Mouse (Mus musculus) adrenal gland, adult (tissue): ENCODE measurements around the gene 1700022I11Rik.

Experiments
- DNase-seq, 2 experiments: peaks; one replicate each; pipeline ENCODE4 v3.0.0; 2022 to 2023; ENCODE audit warnings: low spot score in 1 of 2; ENCODE audit not compliant: inconsistent age in 2 of 2

1700022I11Rik gene

GRCm38 (mm10) chr4:42969304-42969703 is at the start of gene 1700022I11Rik:
Gene 1700022I11Rik, plus strand, starts transcription at chr4:42969604.
- no peak for DNase-seq

- DNase-seq: no peak
Observed at GRCm38 (mm10) chr4:42920726-42921125, 48.7 kb upstream of the 1700022I11Rik start.

- no peak for DNase-seq
Observed at GRCm38 (mm10) chr4:42921536-42921935, 47.9 kb upstream of the 1700022I11Rik start.

DNA sequence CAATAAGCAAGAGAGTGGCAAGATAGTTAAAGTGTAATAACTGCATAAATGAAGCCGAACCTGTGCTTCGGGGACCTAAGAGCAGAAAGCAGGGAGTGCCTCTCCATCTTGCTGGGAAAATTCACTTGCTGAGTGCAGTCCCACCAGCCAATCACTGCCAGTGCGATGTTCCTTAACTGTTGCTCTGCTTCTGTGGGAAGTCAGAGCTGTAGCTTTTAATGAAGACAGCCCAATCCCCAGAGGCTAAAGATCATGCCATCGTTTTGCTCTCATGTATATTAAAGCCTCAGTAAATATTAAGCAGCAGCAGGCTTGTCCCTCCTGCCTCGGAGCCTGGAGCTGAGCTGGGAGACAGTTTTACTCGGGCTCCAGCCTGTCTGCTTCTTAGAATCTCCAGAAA is 47.3 kb upstream of the 1700022I11Rik start:
- no peak for DNase-seq

- no peak for DNase-seq
Observed at GRCm38 (mm10) chr4:42922461-42922860, 46.9 kb upstream of the 1700022I11Rik start.

- no peak for DNase-seq
Observed at GRCm38 (mm10) chr4:42924095-42924710, 45.2 kb upstream of the 1700022I11Rik start.

GRCm38 (mm10) chr4:42928209-42928608 is 41.2 kb upstream of the 1700022I11Rik start:
- no peak for DNase-seq

DNA sequence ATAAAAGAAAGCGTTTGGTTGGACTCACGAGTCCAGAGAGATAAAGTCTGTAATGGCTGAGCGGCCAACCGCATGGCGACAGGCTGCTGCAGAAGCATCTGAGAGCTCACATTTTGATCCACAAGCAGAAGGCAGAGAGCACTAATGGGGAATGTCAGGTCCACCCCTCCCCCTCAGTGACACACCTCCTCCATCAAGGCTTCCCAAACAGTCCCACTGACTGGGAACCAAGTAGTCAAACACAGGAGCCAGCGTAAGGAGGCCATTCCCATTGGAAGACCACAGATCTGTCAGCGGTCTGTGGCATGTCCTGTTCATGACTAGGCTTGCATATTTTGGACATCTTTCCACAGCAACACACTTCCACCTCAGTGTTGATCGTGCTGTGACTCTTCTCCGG is 40.5 kb upstream of the 1700022I11Rik start:
- no peak for DNase-seq

- DNase-seq: no peak
Observed at GRCm38 (mm10) chr4:42932229-42932969, 37.0 kb upstream of the 1700022I11Rik start.

DNA sequence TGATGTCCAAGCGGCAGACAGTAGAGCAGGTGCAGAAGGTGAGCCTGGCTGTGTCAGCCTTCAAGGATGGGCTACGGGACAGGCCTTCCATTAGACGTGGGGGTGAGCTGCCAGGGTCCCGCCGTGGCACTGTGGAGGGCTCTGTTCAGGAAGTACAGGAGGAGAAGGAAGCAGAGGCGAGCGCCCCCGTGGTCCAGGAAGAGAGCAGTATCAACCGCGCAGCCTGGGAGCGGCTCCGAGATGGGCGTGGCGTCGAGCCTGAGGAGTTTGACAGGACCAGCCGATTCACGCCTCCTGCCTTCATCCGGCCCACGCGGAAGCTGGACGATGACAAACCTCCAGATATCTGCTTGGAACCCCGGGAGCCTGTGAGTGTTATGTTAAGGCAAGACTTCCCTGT is 35.8 kb upstream of the 1700022I11Rik start:
- DNase-seq: peak; percentile 46 to 76

- DNase-seq: peak in 1 of 2 experiments; percentile 69
Observed at GRCm38 (mm10) chr4:42941396-42941795, 28.0 kb upstream of the 1700022I11Rik start.

GRCm38 (mm10) chr4:42943341-42943740 is 26.1 kb upstream of the 1700022I11Rik start:
- no peak for DNase-seq

DNA sequence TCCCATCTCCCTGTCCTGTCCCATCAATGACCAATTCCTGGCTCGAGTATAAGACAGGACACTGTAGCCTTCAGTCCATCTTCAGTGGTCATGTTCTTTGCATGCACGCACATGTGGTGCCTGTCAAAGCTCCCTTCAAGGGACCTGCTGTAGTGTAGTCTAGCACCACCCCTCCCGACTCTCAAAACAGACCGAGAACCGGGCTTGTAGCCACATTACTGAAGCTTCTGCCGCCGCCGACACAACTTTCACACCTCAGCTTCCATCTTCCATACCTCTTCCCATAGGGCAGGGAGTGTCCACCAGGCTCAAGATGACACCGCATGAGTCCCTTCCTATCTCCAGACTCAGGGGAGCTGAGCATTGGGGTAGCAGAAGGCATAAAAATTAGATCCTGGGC is 25.2 kb upstream of the 1700022I11Rik start:
- DNase-seq: no peak

DNA sequence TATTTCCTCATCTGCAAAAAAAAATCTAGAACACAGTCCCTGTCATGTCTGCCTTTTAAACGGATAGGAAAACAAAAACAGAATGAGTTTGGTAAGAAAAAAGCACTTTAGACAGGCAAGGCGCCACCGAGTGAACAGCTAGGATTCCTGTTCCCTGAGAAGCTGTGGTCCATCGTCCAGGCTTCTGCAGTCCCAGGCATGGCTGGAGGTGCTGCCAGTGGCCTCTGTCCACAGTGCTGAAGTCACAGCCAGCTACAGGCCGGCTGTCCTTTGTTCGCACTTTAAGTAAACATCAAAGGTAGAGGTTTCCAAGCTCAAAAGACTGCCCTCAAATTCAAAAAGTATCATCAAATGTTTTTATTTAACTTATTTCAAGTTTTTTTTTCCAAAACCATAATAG is 24.4 kb upstream of the 1700022I11Rik start:
- DNase-seq: peak in 1 of 2 experiments; percentile 57

GRCm38 (mm10) chr4:42945445-42945844 is 24.0 kb upstream of the 1700022I11Rik start:
- no peak for DNase-seq

GRCm38 (mm10) chr4:42945952-42946351 is 23.5 kb upstream of the 1700022I11Rik start:
- peak; percentile 41 to 85 for DNase-seq

DNA sequence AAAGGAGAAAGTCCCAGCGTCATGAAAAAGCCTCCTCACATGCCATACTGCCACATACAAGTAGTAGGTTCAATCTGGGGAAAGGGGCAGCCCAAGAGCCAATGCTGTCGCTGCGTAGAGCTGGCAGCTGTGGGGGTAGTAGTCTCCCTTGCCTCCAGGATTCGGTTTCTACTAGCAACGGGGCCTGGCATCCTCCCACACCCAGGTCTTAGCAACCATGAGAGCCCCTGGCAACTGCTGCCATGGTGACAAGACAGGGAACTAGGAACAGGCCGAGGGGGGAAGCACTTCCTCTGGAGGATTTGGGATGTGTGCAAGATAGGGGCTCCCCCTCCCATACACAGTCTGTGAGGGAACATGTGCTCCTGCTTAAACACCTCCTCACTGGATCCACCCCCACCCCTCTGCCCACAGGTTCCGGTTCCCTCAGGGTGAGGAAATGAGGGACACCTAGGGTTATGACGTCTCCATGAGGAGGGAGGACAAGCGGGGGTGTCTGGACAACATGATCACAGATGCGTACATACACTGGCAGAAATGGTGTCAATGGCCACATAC is 22.6 kb upstream of the 1700022I11Rik start:
- DNase-seq: no peak

DNA sequence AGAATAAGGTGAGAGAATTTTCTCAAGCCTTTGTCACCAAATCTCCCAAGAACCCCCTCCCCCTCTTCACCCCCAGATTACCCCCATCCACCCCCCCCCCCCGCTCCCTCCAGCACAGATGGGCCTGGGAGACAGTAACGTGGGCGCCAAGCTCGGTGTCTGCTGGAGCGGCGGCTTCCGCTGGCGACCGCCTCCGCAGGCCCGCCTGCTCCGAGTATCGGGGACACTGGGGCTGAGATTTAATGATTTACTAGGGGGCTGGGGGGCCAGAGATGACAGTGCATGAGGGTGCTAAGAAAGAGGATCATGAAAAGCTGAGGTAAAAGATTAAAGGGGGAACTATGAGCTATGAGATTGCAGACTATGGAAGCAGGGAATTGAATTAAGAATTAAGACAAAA is 20.9 kb upstream of the 1700022I11Rik start:
- no peak for DNase-seq

- DNase-seq: no peak
Observed at GRCm38 (mm10) chr4:42949051-42949675, 20.2 kb upstream of the 1700022I11Rik start.

DNA sequence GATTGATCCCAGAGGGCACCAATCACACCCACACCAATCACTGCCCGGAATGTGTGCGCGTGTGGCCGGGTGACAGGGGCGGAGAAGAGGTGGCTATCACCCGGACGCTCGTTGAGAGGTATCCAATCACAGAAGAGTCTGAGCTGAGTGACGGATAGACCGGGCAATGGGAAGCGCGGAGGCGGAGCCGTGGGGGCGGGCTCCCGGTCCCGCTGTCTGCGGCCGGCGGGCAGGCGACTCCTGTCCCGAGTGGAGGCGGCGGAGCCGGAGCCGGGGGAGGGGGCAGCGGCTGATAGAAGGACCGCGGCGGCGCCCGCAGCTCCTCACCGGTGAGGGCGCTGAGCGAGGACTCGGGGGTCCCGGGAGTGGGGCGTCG is 19.7 kb upstream of the 1700022I11Rik start, which contains the start of gene Dnajb5:
Gene Dnajb5, plus strand, starts transcription at position 139 of the 376 bp plus-strand sequence.
- peak; percentile 98 to 99 for DNase-seq

DNA sequence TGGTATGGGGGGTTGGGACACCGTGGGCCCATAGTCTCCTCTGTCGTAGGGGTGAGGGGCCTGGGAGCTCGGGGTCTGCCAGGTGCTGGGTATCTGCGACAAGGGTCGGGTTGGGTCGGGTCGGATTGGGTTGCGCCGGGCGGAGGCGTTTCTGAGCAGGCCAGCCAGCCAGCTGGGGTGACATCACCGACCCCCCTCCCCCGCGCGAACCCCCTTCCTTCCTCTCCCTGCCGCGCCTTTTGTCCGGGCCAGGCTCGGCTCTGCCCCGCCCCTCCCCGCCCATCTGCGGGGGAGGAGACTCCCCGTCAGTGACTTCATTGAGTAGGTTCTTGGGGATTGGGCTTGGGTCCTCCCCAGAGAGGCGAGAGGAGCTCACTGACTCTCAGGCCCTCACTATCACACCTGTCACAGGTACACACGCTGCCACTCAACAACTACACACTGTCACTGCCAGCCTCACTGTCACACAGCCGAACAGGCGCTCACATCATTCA is 19.3 kb upstream of the 1700022I11Rik start:
- peak; percentile 92 to 95 for DNase-seq
